Mouse (Mus musculus): Measurements from ENCODE around the gene Olfr616. TPM values are rescaled to one million over a fixed set of nuclear protein-coding genes. Genes with fewer than 3 reads are reported as not detected.

The Olfr616 gene
- polyA plus RNA-seq (2014; fragmentation: Nextera tagmentation; extraction: Ambion mirVana), result not detected in 2 replicates

GRCm38 (mm10) chr7:103569043-103569442, at the start of gene Olfr616:
TSS of gene Olfr616 (minus strand) at chr7:103569143.
- WGBS, result 86% methylated on average over 3 of the region's 3 CpGs
- Histone ChIP-seq H3K9ac (replicated peaks; ENCODE audit: low read length) (no peak within 1 kb of the TSS), H3K4me1 (ENCODE audit: control insufficient read depth, insufficient read depth, low read length) (no peaks in the 10 kb centered on the region), H3K27me3 (ENCODE audit: control insufficient read depth, insufficient read depth, low read length) (no peaks in the 10 kb centered on the region), H3K9me3 (replicated peaks; ENCODE audit: control insufficient read depth, low read length) (no peaks in the 10 kb centered on the region), H3K36me3 (replicated peaks; ENCODE audit: control insufficient read depth, insufficient read depth, low read depth, low read length) (no peaks in the 10 kb centered on the region), H3K4me2 (ENCODE audit: low read depth, low read length) (no peak within 1 kb of the TSS), H3K27ac (replicated peaks; ENCODE audit: low read depth, low read length) (no peak within 1 kb of the TSS), H3K4me3 (ENCODE audit: low read depth, low read length) (no peak within 1 kb of the TSS)
- no peak for ATAC-seq (replicated peaks; ENCODE audit: insufficient number of reproducible peaks, low FRiP score, low TSS enrichment, low read depth)
- DNase-seq (ENCODE audit: low spot score), result no peak

GRCm38 (mm10) chr7:103612434-103612833, 43.5 kb upstream of the Olfr616 start, which contains the start of gene Olfr620:
TSS of gene Olfr620 (minus strand) at chr7:103612534.
- 80% methylated on average over 2 of the region's 2 CpGs for WGBS
- no peak within 1 kb of the TSS for H3K4me2 ChIP-seq (ENCODE audit: low read depth, low read length)
- H3K4me3 ChIP-seq (ENCODE audit: low read depth, low read length), result no peak within 1 kb of the TSS
- H3K27me3 ChIP-seq (ENCODE audit: control insufficient read depth, insufficient read depth, low read length), result no peaks in the 10 kb centered on the region
- H3K36me3 ChIP-seq (replicated peaks; ENCODE audit: control insufficient read depth, insufficient read depth, low read depth, low read length), result no peaks in the 10 kb centered on the region
- no peak for DNase-seq (ENCODE audit: low spot score)
- no peaks in the 10 kb centered on the region for H3K9me3 ChIP-seq (replicated peaks; ENCODE audit: control insufficient read depth, low read length)
- no peak for ATAC-seq (replicated peaks; ENCODE audit: insufficient number of reproducible peaks, low FRiP score, low TSS enrichment, low read depth)
- no peaks in the 10 kb centered on the region for H3K4me1 ChIP-seq (ENCODE audit: control insufficient read depth, insufficient read depth, low read length)
- no peak within 1 kb of the TSS for H3K9ac ChIP-seq (replicated peaks; ENCODE audit: low read length)
- H3K27ac ChIP-seq (replicated peaks; ENCODE audit: low read depth, low read length), result no peak within 1 kb of the TSS

GRCm38 (mm10) chr7:103607425-103607824, 38.5 kb upstream of the Olfr616 start:
- Histone ChIP-seq H3K4me2 (ENCODE audit: low read depth, low read length) (no peak overlapping the region), H3K4me1 (ENCODE audit: control insufficient read depth, insufficient read depth, low read length) (no peaks in the 10 kb centered on the region), H3K4me3 (ENCODE audit: low read depth, low read length) (no peak overlapping the region), H3K36me3 (replicated peaks; ENCODE audit: control insufficient read depth, insufficient read depth, low read depth, low read length) (no peaks in the 10 kb centered on the region), H3K9me3 (replicated peaks; ENCODE audit: control insufficient read depth, low read length) (no peaks in the 10 kb centered on the region), H3K9ac (replicated peaks; ENCODE audit: low read length) (no peak overlapping the region), H3K27ac (replicated peaks; ENCODE audit: low read depth, low read length) (no peak overlapping the region), H3K27me3 (ENCODE audit: control insufficient read depth, insufficient read depth, low read length) (no peaks in the 10 kb centered on the region)
- ATAC-seq (replicated peaks; ENCODE audit: insufficient number of reproducible peaks, low FRiP score, low TSS enrichment, low read depth) (no peak), DNase-seq (ENCODE audit: low spot score) (no peak)
- WGBS, result 88% methylated on average over 2 of the region's 2 CpGs

- Histone ChIP-seq H3K27me3 (ENCODE audit: control insufficient read depth, insufficient read depth, low read length) (no peaks in the 10 kb centered on the region), H3K4me2 (ENCODE audit: low read depth, low read length) (no peak within 1 kb of the TSS), H3K4me1 (ENCODE audit: control insufficient read depth, insufficient read depth, low read length) (no peaks in the 10 kb centered on the region), H3K9me3 (replicated peaks; ENCODE audit: control insufficient read depth, low read length) (no peaks in the 10 kb centered on the region), H3K36me3 (replicated peaks; ENCODE audit: control insufficient read depth, insufficient read depth, low read depth, low read length) (no peaks in the 10 kb centered on the region), H3K9ac (replicated peaks; ENCODE audit: low read length) (no peak within 1 kb of the TSS), H3K4me3 (ENCODE audit: low read depth, low read length) (no peak within 1 kb of the TSS), H3K27ac (replicated peaks; ENCODE audit: low read depth, low read length) (no peak within 1 kb of the TSS)
- DNase-seq (ENCODE audit: low spot score) (no peak), ATAC-seq (replicated peaks; ENCODE audit: insufficient number of reproducible peaks, low FRiP score, low TSS enrichment, low read depth) (no peak)
These were observed 31.3 kb upstream of the Olfr616 start, which contains the start of gene Olfr619 for GRCm38 (mm10) chr7:103600275-103600674. TSS of gene Olfr619 (plus strand) at chr7:103600575.

DNA sequence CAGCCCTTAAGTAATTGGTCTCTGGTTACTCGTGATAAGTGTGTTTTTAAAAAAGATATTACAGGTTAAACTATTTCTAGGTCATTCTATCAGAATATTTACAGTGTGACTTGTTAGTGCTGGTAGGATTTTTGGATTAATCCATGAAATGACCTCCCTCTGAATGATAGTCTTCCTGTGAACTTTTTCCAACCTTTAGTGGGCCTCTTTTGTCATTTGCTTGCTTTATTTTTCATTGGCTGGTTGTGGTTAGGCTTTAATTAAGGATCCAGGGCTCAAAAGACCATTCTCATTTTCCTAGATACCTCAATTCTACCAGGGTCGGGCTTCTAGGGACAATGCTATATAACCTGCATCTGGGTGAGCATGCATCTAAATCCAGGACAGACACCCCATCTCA, 20.9 kb upstream of the Olfr616 start, which contains the start of gene Olfr618:
Gene Olfr618, plus strand, starts transcription at position 301 of the 400 bp plus-strand sequence.
- Histone ChIP-seq H3K9me3 (replicated peaks; ENCODE audit: control insufficient read depth, low read length) (no peaks in the 10 kb centered on the region), H3K27me3 (ENCODE audit: control insufficient read depth, insufficient read depth, low read length) (no peaks in the 10 kb centered on the region), H3K4me3 (ENCODE audit: low read depth, low read length) (no peak within 1 kb of the TSS), H3K36me3 (replicated peaks; ENCODE audit: control insufficient read depth, insufficient read depth, low read depth, low read length) (no peaks in the 10 kb centered on the region), H3K4me2 (ENCODE audit: low read depth, low read length) (no peak within 1 kb of the TSS), H3K27ac (replicated peaks; ENCODE audit: low read depth, low read length) (no peak within 1 kb of the TSS), H3K4me1 (ENCODE audit: control insufficient read depth, insufficient read depth, low read length) (no peaks in the 10 kb centered on the region), H3K9ac (replicated peaks; ENCODE audit: low read length) (no peak within 1 kb of the TSS)
- 66% methylated on average over 2 of the region's 2 CpGs for WGBS
- no peak for DNase-seq (ENCODE audit: low spot score)
- ATAC-seq (replicated peaks; ENCODE audit: insufficient number of reproducible peaks, low FRiP score, low TSS enrichment, low read depth), result no peak

DNA sequence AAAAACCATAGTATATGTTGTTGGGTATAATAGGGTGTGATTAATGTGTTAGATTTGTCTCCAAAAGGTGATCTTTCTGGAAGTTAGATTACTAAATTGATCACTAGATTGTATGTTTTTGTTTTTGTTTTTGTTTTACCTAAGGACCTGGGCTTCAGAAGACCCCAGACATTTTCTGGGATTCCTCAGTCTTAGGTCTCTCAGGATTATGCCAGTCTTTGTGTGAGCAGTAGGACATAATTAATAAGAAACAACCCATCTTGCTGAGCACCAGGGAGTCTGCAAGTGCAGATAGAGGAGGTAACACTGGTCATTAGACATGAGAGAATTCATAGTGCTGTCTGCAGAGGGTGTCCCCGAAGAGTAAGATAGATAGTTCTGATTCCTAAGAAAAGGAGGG, 3.8 kb upstream of the Olfr616 start, which contains the start of gene Olfr617:
Gene Olfr617, plus strand, starts transcription at position 301 of the 400 bp plus-strand sequence.
- Histone ChIP-seq H3K9ac (replicated peaks; ENCODE audit: low read length) (no peak within 1 kb of the TSS), H3K4me1 (ENCODE audit: control insufficient read depth, insufficient read depth, low read length) (no peaks in the 10 kb centered on the region), H3K9me3 (replicated peaks; ENCODE audit: control insufficient read depth, low read length) (no peaks in the 10 kb centered on the region), H3K36me3 (replicated peaks; ENCODE audit: control insufficient read depth, insufficient read depth, low read depth, low read length) (no peaks in the 10 kb centered on the region), H3K27me3 (ENCODE audit: control insufficient read depth, insufficient read depth, low read length) (no peaks in the 10 kb centered on the region), H3K27ac (replicated peaks; ENCODE audit: low read depth, low read length) (no peak within 1 kb of the TSS), H3K4me3 (ENCODE audit: low read depth, low read length) (no peak within 1 kb of the TSS), H3K4me2 (ENCODE audit: low read depth, low read length) (no peak within 1 kb of the TSS)
- ATAC-seq (replicated peaks; ENCODE audit: insufficient number of reproducible peaks, low FRiP score, low TSS enrichment, low read depth) (no peak), DNase-seq (ENCODE audit: low spot score) (no peak)
- 85% methylated on average over 1 of the region's 1 CpGs for WGBS

DNA sequence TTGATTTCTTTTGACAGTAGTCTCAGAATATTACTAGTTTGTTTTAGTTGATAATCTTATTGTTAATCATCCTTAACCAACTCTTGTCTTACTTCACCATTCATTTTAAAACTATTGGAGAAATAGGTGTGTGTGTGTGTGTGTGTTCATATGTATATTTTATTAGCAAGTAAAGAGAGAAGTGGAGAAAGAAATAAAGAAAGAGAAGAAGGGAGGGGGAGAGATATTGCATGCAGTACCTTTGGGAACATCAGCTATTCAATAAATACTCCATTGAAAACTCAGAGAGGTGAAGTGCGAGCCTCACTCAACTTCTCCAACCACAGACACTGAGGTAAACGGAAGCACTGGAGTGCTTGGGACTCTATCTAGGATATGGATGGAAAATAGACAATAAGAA, 13.2 kb downstream of the Olfr616 start, which contains the start of gene Olfr615:
Gene Olfr615, plus strand, starts transcription at position 301 of the 400 bp plus-strand sequence.
- WGBS, result 84% methylated on average over 2 of the region's 2 CpGs
- Histone ChIP-seq H3K4me3 (ENCODE audit: low read depth, low read length) (no peak within 1 kb of the TSS), H3K36me3 (replicated peaks; ENCODE audit: control insufficient read depth, insufficient read depth, low read depth, low read length) (no peaks in the 10 kb centered on the region), H3K4me2 (ENCODE audit: low read depth, low read length) (no peak within 1 kb of the TSS), H3K27ac (replicated peaks; ENCODE audit: low read depth, low read length) (no peak within 1 kb of the TSS), H3K9ac (replicated peaks; ENCODE audit: low read length) (no peak within 1 kb of the TSS), H3K9me3 (replicated peaks; ENCODE audit: control insufficient read depth, low read length) (no peaks in the 10 kb centered on the region), H3K4me1 (ENCODE audit: control insufficient read depth, insufficient read depth, low read length) (no peaks in the 10 kb centered on the region), H3K27me3 (ENCODE audit: control insufficient read depth, insufficient read depth, low read length) (no peaks in the 10 kb centered on the region)
- no peak for ATAC-seq (replicated peaks; ENCODE audit: insufficient number of reproducible peaks, low FRiP score, low TSS enrichment, low read depth)
- DNase-seq (ENCODE audit: low spot score), result no peak

DNA sequence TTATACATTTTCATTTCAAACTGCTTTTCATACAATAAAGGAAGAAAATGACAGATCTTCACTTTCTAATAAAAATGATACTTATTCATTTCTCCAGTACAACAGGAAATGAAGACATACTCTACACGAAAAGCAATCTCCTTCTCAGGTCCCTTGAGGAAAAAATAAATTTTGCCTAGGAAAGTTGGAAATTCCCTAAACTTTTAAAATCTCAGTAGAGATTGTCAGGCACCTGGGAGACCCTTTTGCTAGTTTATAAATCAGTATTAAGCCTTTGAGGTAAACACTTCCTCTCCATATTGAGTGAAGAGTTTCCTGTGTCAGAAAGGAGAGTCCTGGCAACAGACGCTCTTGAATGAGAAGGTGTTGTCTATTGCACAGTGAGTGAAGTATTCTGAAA, 21.2 kb downstream of the Olfr616 start, which contains the start of gene Olfr613:
Gene Olfr613, plus strand, starts transcription at position 301 of the 400 bp plus-strand sequence.
- 77% methylated on average over 2 of the region's 2 CpGs for WGBS
- Histone ChIP-seq H3K36me3 (replicated peaks; ENCODE audit: control insufficient read depth, insufficient read depth, low read depth, low read length) (no peaks in the 10 kb centered on the region), H3K4me1 (ENCODE audit: control insufficient read depth, insufficient read depth, low read length) (no peaks in the 10 kb centered on the region), H3K9me3 (replicated peaks; ENCODE audit: control insufficient read depth, low read length) (no peaks in the 10 kb centered on the region), H3K27me3 (ENCODE audit: control insufficient read depth, insufficient read depth, low read length) (no peaks in the 10 kb centered on the region), H3K4me3 (ENCODE audit: low read depth, low read length) (no peak within 1 kb of the TSS), H3K9ac (replicated peaks; ENCODE audit: low read length) (no peak within 1 kb of the TSS), H3K27ac (replicated peaks; ENCODE audit: low read depth, low read length) (no peak within 1 kb of the TSS), H3K4me2 (ENCODE audit: low read depth, low read length) (no peak within 1 kb of the TSS)
- ATAC-seq (replicated peaks; ENCODE audit: insufficient number of reproducible peaks, low FRiP score, low TSS enrichment, low read depth), result no peak
- DNase-seq (ENCODE audit: low spot score), result no peak
